Mouse (Mus musculus): ENCODE results near the gene Pnpla1.

Pnpla1 gene

GRCm38 (mm10) chr17:28883941-28884516, 25.8 kb downstream of the Pnpla1 start:
- DNase-seq (ENCODE audit: low read depth, low spot score), result no peak

- DNase-seq (ENCODE audit: low read depth, low spot score), result no peak
These were observed 27.0 kb downstream of the Pnpla1 start for GRCm38 (mm10) chr17:28885231-28885630.

GRCm38 (mm10) chr17:28886266-28886665, 28.1 kb downstream of the Pnpla1 start:
- no peak for DNase-seq (ENCODE audit: low read depth, low spot score)

DNA sequence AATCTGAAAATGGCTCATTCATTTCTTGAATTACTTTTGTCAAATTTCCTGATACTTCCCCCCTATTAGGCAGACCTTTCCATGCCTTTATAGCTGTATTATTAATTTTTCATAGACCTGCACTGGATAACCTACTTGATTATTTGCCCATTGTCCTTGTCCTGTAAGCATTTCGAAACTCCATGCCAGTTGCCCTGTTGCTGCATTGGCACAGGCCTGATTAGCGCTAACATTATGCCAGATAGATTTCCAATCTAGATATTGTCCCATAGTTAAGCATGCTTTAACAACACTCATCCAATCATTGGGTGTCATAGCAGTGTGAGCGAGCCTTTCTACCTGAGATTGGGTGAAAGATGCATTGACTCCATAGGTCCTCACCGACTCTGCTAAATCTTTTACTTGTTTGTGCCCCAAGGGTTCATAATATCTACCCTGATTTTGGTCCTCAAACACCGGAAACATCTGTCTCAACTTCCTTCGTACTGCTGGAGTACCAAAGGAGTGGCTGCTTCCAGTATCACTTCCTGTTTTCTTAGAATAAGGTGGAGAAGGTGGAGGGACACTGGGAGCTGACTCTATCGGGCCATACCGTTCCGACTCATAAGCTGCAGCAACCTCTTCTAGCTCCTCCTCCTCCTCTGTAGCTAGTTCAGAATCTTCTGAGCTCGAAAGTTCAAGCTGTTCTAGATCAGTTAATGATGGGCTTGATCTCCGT, 36.0 kb downstream of the Pnpla1 start:
- no peak for DNase-seq (ENCODE audit: low read depth, low spot score)

- no peak for DNase-seq (ENCODE audit: low read depth, low spot score)
These were observed 37.1 kb downstream of the Pnpla1 start for GRCm38 (mm10) chr17:28895217-28895875.

DNA sequence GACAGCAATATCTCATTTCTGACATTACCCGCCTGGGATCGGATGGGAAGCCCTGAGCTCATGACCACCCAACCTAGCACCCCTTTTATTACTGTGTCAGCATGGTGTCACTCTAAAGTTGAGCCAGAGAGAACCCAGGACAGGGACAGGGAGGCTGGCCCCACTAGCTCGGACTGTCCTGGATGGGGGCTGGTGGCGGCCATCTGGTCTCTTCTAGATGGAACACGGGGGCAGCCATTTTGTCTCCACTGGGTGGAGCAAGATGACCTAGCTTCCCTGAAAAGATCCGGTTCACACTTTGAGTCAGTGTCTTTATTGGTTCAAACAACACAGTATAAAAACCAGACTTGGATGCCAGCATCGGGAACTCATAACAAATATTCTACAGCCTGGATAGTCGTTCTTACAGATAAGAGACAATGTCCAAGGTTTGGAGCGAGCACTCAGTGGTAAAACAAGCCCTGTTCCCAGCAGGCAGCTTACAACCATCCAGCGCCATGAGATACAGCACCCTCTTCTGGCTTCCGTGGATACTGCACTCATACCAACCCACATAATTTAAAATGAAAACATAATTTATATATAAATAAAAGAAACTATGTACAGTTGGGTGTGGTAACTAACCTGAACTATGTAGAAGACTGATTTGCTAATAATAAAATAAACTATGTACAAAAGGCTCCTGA, 38.0 kb downstream of the Pnpla1 start:
- DNase-seq (ENCODE audit: low read depth, low spot score), result no peak

DNA sequence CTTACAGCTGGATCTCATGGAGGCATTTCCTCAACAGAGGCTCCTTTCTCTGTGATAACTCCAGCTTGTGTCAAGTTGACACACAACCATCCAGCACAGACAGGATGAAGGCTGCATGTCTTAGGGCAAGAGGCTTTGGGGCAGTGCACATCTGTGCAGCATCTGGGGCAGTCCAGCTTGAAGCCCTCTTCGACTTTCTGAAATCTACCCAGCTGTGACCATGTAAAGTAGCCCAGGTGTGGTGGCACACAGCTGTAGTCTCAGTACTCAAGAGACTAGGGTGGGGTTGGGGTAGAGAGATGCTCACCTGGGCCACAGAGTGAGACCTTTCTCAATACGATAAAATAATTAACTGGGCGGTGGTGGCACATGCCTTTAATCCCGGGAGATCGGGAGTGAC, 39.6 kb downstream of the Pnpla1 start:
- no peak for DNase-seq (ENCODE audit: low read depth, low spot score)

DNA sequence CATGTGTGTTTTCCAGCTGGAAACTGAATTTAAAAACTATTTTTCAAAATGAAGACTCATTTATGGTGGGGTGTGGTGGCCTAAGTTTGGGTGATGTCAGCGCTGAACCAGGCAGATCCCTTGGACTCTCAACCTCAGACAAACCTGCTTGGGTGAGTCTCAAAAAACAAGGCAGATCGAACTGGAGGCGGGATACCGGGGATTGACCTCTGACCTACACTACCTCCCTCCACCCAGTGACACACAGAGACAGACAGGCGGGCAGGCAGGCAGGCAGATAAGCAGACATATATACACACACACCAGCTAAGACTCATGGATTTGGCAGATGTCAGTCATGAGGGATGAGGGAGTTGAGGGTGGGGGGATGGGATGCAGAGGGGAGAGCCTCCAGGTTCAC, 40.0 kb downstream of the Pnpla1 start:
- no peak for DNase-seq (ENCODE audit: low read depth, low spot score)

DNA sequence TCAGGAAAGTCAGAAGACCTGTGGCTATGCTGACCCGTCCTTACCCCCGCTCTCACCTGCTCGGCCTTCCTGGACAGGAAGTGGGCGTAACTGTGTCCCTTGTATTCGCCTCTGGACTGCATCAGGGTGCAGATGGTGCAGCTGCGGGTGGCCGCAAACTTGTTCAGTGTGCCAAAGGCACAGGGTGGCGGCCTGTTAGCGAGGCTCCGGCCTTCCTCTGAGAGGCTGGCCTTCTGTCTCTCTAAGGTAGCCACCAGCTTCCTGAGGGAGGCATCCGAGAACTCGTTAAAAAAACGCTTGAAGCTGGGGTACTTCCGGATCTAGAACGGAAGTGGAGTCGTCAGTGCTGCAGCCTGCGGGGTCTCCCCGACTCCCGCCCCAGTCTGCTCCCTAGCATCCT, 41.2 kb downstream of the Pnpla1 start:
- no peak for DNase-seq (ENCODE audit: low read depth, low spot score)

- peak; percentile 31 for DNase-seq (ENCODE audit: low read depth, low spot score)
These were observed 43.3 kb downstream of the Pnpla1 start for GRCm38 (mm10) chr17:28901559-28901958.

DNA sequence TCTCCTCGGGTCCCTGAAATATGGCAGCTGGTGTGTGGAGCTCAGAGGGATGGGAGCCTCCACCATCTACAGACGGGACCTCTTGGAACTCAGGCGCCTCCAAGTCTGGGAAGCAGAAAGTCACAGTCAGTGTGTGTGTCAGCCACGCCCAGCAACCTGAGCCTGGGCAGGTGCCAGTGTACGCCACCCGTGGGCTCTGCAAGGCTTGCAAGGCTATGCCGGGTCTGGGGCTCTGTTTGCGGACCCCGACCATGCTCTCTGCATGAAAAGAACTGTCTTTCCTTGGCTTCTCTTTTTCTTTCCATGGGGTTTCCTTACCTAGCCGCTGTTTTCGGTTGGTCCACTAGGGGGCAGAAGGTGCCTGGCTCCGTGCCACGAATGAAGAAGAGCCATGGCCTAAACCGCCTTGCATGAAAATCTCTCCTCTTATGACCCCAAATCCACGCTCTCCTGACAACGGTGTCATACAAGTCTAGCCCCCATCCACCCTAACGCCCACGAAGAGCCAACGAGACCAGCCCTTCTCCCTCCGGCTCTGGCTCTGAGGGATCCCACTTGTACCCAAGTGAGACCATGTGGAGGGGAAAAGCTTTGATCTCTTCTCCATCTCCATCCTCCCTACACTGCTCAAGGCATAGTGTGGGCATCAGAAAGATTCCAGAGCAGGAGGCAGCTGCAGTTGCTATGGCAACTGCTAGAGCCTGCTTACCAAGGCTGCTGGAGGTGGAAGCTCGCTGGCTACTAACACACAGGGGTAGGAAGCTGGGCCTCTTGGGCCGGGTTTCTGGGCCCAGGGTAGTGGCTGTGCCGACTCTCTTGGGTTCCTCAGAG, 46.5 kb downstream of the Pnpla1 start:
- DNase-seq (ENCODE audit: low read depth, low spot score), result peak; percentile 70

DNA sequence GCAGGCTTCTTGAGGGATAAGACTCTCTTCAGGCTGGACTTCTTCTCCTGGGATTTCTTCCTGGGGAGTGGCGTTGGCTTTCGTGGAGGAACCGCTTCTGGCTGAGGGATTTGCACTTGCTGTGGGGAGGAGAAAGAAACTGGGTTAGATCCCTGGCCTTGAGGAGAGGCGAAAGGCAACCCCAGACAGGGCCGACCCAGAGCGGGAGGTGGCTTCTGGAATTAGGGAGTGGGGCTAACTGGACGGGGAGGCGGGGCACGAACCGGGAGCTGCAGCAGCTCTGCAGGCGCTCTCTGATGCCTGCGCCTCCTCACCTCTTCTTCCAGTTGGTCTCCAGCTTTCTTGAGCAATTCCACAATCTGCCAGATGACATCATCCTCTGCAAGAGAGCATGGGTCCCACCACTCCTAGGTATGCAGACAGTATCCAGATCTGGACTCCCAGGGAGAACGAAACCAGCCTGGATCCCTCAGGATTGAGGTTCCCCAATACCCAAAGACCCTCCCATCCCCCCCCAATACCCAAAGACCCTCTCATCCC, 47.2 kb downstream of the Pnpla1 start:
- DNase-seq (ENCODE audit: low read depth, low spot score), result peak; percentile 48

- DNase-seq (ENCODE audit: low read depth, low spot score), result no peak
These were observed 49.7 kb downstream of the Pnpla1 start for GRCm38 (mm10) chr17:28907959-28908358.

DNA sequence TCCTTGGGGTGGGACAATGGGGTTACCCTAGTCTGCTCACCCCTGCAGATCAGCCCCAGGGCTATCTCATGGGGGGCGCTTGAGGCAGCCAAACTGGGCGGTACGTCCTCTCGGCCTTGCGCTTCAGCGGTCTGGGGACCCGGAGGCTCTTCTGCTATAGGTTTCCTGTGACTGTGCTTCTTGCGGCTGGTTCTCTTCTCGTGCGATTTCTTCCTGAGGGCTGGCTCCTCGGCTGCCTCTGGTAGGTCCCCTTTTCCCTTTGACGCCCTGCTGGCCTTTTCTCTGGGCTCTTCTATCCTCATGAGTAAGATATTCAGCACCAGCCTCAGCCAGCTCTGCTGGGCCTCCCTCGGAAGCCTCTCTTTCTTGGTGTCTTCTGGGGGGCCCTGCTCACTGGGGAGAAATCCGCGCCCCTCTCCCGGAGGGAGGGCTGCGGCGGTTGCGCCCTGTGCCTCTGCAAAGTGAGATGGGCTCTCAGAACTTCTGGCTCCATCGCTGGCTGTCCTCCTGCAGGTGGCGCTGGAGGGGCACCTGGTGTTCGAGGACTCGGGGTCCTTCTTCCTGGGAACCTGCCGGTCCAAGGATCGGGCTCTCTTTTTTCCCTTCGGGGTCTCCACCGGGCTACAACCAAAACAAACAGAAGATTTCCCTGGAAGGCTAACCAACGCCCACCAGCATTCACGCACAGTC, 51.2 kb downstream of the Pnpla1 start:
- DNase-seq (ENCODE audit: low read depth, low spot score), result no peak

- DNase-seq (ENCODE audit: low read depth, low spot score), result no peak
These were observed 51.9 kb downstream of the Pnpla1 start for GRCm38 (mm10) chr17:28910139-28910538.

DNA sequence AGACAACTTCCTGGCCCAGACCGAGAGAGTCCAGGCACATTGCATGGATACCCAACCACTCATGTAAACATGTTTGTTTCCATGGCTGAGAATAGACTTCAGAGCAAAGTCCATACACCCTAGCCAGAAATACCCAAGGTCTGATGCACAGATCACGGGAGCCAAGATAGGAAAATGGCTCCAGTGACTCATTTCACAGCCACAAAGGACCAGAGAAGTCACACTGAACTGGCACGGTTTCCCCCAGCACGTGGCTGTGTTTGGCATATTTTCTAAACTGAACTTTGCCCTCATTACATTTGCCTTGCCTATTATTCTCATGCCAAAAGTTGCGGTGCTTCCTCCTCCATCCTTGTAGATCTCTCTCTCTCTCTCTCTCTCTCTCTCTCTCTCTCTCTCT, 55.0 kb downstream of the Pnpla1 start:
- DNase-seq (ENCODE audit: low read depth, low spot score), result peak; percentile 95

GRCm38 (mm10) chr17:28913940-28914339, 55.7 kb downstream of the Pnpla1 start:
- DNase-seq (ENCODE audit: low read depth, low spot score), result peak; percentile 53

DNA sequence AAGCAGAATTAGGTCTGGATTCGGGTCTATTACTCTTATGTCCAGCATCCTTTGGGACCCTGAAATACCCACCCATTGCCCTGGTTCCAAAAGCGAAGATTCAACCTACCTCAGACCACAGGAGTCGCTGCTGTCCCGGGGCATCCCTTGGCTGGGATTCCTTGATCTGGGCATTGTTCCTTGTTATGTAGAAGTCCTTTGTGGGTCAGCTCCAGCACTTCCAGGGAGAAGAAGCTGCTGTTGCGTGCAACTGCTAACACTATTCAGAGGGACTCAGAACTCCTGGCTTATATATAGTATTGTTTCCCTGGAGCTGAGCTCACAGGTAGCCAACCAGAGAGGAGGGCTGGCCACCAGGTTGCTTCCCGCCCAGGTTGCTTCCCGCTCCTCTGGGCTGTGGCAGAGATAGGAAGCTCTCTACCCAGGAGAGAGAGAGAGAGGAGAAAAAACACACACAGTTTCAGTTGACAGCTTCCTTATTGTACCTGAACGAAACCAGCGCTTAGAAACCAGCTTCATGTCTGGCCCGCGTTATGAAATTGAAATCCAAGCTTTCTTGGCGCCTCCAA, 56.9 kb downstream of the Pnpla1 start, which contains the start of gene 4930539E08Rik:
TSS of gene 4930539E08Rik (minus strand) at position 265 of the 569 bp plus-strand sequence.
- no peak for DNase-seq (ENCODE audit: low read depth, low spot score)

GRCm38 (mm10) chr17:28916520-28916919, 58.3 kb downstream of the Pnpla1 start:
- no peak for DNase-seq (ENCODE audit: low read depth, low spot score)

- DNase-seq (ENCODE audit: low read depth, low spot score), result no peak
These were observed 62.9 kb downstream of the Pnpla1 start for GRCm38 (mm10) chr17:28921086-28921485.
